Mouse (Mus musculus): ENCODE data around the gene Strbp. TPM values are rescaled to one million over a fixed set of nuclear protein-coding genes. Genes with fewer than 3 reads are reported as not detected.

Strbp gene
- polyA plus RNA-seq (2016; fragmentation: Nextera tagmentation; extraction: Ambion mirVana), result 42.3 and 45.5 TPM in 2 replicates

GRCm38 (mm10) chr2:37703230-37703954, at the start of gene Strbp:
Strbp (minus strand) TSS chr2:37703859.
- peak within 1 kb of the TSS; percentile 91 for H3K4me3 ChIP-seq
- 4% methylated on average over 97 of the region's 98 CpGs for WGBS
- H3K27ac ChIP-seq, result peak within 1 kb of the TSS; percentile 96
- no peaks in the 10 kb centered on the region for H3K9me3 ChIP-seq (replicated peaks)
- H3K36me3 ChIP-seq, result peaks cover 5% of the 10 kb centered on the region
- peak; percentile 97 for DNase-seq (ENCODE audit: low spot score)
- peaks cover 18% of the 10 kb centered on the region for H3K27me3 ChIP-seq (ENCODE audit: low read depth, poor library complexity, severe bottlenecking)
- peaks cover 21% of the 10 kb centered on the region for H3K4me1 ChIP-seq

GRCm38 (mm10) chr2:37751114-37751513, 47.5 kb upstream of the Strbp start:
- no peak for DNase-seq (ENCODE audit: low spot score)
- WGBS, result 85% methylated on average over 1 of the region's 1 CpGs
- H3K4me3 ChIP-seq, result no peak overlapping the region
- no peak overlapping the region for H3K27ac ChIP-seq
- H3K36me3 ChIP-seq, result no peaks in the 10 kb centered on the region
- H3K9me3 ChIP-seq (replicated peaks), result no peaks in the 10 kb centered on the region
- H3K27me3 ChIP-seq (ENCODE audit: low read depth, poor library complexity, severe bottlenecking), result peaks cover 7% of the 10 kb centered on the region; the same call in 1 of the 2 replicates
- H3K4me1 ChIP-seq, result peaks cover 32% of the 10 kb centered on the region

DNA sequence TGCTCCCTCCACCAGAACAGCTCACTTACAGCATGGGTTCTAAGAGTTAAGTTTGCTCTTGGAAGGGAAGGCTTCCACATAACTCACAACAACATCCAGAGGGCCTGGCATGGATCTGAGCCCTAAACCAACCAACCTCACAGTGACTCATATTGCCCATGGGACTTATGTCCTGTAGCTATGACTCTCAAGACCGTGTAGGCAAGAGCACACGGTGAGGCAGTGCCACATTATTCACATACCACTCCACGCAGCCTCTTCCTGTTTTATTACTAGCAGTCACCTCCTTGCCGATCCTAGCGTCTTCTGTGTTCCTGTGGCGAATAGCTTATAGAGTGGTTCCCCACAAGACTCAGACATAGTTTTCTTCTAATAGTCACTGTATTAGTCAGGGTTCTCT, 45.7 kb upstream of the Strbp start:
- no peak for DNase-seq (ENCODE audit: low spot score)
- H3K27me3 ChIP-seq (ENCODE audit: low read depth, poor library complexity, severe bottlenecking), result no peaks in the 10 kb centered on the region
- peak overlapping the region; percentile 53; the same call in 1 of the 2 replicates for H3K27ac ChIP-seq
- no peak overlapping the region for H3K4me3 ChIP-seq
- 81% methylated on average over 6 of the region's 6 CpGs for WGBS
- H3K9me3 ChIP-seq (replicated peaks), result no peaks in the 10 kb centered on the region
- H3K4me1 ChIP-seq, result peaks cover 26% of the 10 kb centered on the region
- H3K36me3 ChIP-seq, result no peaks in the 10 kb centered on the region

DNA sequence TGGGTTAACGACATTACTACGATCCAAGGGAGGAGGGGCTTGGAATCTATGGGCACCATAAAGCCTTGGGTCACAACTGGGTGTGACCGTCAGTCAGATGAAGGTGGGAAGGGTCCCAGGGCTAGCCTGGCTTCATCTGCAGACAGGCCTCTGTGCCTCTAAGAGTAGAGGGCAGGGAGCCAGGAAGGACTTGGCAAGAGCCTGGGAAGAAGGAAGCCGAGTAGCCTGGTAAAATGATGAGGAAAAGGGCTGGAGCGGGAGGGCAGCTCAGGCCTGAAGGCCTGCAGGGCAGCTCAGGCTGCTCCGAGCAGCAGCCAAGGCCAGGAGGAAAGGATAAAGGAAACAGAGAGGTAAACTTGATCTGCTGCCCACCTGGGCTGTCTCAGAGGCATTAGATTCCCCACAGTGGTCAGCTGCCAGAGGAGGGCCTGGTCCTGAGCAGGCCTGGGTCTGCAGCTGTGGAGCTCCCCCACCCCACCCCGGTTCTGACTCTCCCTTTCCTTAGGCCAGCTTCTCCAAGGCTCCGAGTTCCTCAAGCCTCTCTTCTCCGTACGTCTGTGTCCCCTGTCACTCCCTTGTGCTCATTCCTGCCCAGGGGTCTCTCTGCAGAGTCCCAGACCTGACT, 44.9 kb upstream of the Strbp start:
- no peak for DNase-seq (ENCODE audit: low spot score)
- H3K4me3 ChIP-seq, result no peak overlapping the region
- H3K36me3 ChIP-seq, result no peaks in the 10 kb centered on the region
- H3K27ac ChIP-seq, result peak overlapping the region; percentile 53; the same call in 1 of the 2 replicates
- H3K9me3 ChIP-seq (replicated peaks), result no peaks in the 10 kb centered on the region
- H3K27me3 ChIP-seq (ENCODE audit: low read depth, poor library complexity, severe bottlenecking), result no peaks in the 10 kb centered on the region
- WGBS, result 39% methylated on average over 10 of the region's 10 CpGs
- peaks cover 26% of the 10 kb centered on the region for H3K4me1 ChIP-seq

GRCm38 (mm10) chr2:37747909-37748308, 44.2 kb upstream of the Strbp start:
- Histone ChIP-seq H3K27me3 (ENCODE audit: low read depth, poor library complexity, severe bottlenecking) (no peaks in the 10 kb centered on the region), H3K4me3 (no peak overlapping the region), H3K27ac (peak overlapping the region; percentile 53; the same call in 1 of the 2 replicates), H3K4me1 (peaks cover 26% of the 10 kb centered on the region), H3K9me3 (replicated peaks) (no peaks in the 10 kb centered on the region), H3K36me3 (no peaks in the 10 kb centered on the region)
- DNase-seq (ENCODE audit: low spot score), result no peak
- 31% methylated on average over 2 of the region's 2 CpGs for WGBS

DNA sequence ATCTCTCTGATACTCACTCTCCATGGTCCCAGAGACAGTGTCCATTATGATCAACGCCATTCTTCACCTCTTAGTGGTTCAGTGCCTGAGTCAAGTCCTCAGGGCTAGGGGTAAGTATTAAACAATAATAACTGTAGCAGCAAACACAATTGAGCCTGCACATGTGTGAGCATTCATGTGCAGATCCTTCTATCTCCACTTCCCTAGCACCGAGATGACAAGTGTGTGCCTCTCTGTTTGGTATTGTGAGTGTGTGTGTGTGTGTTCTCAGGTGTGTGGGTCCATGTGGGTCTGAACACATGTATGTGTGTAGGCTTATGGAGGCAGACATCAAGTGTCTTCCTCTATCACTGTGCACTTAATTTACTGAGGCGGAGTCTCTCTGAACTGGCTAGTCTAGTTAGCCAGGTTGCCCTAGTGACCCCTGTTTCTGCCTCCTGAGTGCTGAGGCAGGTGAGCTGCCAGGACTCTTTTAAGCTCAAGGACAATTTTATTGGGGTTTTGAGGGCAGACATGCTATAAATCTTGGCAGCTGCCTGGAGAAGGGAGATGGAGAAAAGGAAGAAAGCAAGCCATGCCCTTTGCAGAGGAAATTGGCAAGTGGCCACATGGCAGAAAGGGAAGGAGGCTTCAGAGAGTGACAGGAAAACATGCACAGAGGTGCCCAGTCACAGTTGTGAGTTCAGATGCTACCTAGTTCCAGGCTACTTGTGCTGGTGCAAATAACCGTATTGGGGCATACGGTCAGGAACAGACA, 42.8 kb upstream of the Strbp start:
- no peak for DNase-seq (ENCODE audit: low spot score)
- Histone ChIP-seq H3K4me1 (peaks cover 26% of the 10 kb centered on the region), H3K36me3 (no peaks in the 10 kb centered on the region), H3K9me3 (replicated peaks) (no peaks in the 10 kb centered on the region), H3K4me3 (no peak overlapping the region), H3K27ac (no peak overlapping the region), H3K27me3 (ENCODE audit: low read depth, poor library complexity, severe bottlenecking) (no peaks in the 10 kb centered on the region)
- WGBS, result 86% methylated on average over 5 of the region's 5 CpGs

GRCm38 (mm10) chr2:37744773-37745395, 41.2 kb upstream of the Strbp start:
- H3K4me3 ChIP-seq, result no peak overlapping the region
- no peak overlapping the region; the same call in 1 of the 2 replicates for H3K27ac ChIP-seq
- H3K4me1 ChIP-seq, result peaks cover 26% of the 10 kb centered on the region
- DNase-seq (ENCODE audit: low spot score), result no peak
- no peaks in the 10 kb centered on the region for H3K36me3 ChIP-seq
- H3K27me3 ChIP-seq (ENCODE audit: low read depth, poor library complexity, severe bottlenecking), result no peaks in the 10 kb centered on the region
- 90% methylated on average over 10 of the region's 10 CpGs for WGBS
- no peaks in the 10 kb centered on the region for H3K9me3 ChIP-seq (replicated peaks)

DNA sequence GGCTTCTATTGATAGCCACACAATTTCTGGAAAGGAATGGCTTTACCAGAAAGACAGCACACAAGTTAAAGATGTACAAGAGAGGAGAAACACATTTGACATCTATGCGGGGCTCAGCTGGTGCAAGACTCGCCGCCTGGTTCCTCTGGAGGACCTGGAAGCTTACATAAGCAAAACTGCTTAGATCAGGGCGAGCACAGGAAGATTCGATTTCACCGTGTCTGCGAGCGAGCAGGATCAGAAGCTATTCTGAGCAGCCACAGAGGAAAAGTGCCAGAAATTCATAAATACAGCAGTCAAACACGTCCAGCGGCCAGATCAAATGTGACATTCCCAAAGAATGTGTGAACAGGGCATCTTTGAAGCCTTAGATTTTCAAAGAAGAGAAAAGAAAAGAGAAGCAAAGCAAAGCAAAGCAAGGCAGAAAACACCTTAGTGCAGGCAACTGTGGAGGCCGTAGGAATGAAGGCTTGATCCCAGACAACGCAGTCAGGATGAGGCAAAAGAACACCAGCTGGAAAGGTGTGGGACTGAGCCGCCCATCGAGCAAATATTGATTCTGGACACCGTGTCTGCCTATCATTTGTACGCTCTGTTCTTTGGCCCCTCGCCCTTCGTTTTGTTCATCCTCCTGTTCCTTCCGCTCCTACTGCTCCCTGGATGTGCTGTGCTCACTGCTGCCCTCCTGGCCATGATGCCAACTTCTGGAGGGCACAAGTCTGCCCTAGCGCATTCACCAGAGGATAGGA, 38.3 kb upstream of the Strbp start:
- Histone ChIP-seq H3K36me3 (no peaks in the 10 kb centered on the region), H3K27me3 (ENCODE audit: low read depth, poor library complexity, severe bottlenecking) (no peaks in the 10 kb centered on the region)
- no peak for DNase-seq (ENCODE audit: low spot score)

GRCm38 (mm10) chr2:37735807-37736188, 32.1 kb upstream of the Strbp start:
- Histone ChIP-seq H3K4me1 (peaks cover 7% of the 10 kb centered on the region), H3K27ac (peak overlapping the region; percentile 32; the same call in 1 of the 2 replicates), H3K27me3 (ENCODE audit: low read depth, poor library complexity, severe bottlenecking) (no peaks in the 10 kb centered on the region), H3K9me3 (replicated peaks) (no peaks in the 10 kb centered on the region), H3K36me3 (no peaks in the 10 kb centered on the region), H3K4me3 (peak overlapping the region; percentile 23; the same call in 1 of the 2 replicates)
- WGBS, result 76% methylated on average over 1 of the region's 1 CpGs
- DNase-seq (ENCODE audit: low spot score), result no peak

More for the DNA sequence above, 38.3 kb upstream of the Strbp start:
- Histone ChIP-seq H3K27ac (no peak overlapping the region), H3K4me1 (peaks cover 8% of the 10 kb centered on the region), H3K9me3 (replicated peaks) (no peaks in the 10 kb centered on the region), H3K4me3 (no peak overlapping the region)
- 83% methylated on average over 20 of the region's 20 CpGs for WGBS

DNA sequence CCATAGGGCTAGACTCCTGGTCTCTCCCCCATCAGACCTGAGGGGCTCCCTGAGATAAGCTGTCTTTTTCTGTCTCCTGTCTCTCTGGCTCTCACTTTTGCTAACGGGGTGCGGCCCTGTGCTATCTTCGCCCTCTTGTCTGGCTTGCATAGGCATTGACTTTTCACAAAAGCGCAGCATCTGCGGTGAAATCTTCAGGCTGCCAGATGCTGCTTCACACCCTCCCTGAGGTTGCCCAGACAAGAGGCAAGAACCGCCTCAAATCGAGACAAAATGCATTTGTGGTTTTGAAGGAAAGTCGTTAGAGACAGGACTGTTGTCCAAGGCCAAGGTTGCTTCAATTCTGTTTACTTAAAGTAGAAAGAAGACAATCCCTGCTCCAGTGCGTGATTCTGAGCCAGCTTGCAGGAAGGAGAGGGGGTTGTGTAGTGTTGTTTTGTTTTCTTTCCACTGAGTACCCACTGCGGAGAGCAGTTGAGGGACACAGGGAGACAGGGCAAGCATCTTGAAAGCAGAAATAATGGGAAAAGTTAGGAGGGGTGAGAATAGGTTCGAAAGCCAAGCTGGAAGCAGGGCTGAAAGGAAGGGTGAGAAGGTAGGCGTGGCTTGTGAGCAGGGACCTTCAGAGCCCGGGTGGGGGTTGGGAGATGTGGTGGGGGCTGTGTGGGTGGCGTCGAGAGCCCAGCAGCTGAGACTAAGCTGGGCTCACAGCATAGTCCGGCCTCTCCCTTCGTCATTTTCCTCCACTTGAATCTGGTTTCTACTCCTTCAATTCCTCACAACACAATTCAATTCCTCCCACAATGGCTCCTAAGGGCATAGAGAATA, 31.5 kb upstream of the Strbp start:
- Histone ChIP-seq H3K9me3 (replicated peaks) (no peaks in the 10 kb centered on the region), H3K36me3 (no peaks in the 10 kb centered on the region), H3K27ac (peak overlapping the region; percentile 32; the same call in 1 of the 2 replicates), H3K27me3 (ENCODE audit: low read depth, poor library complexity, severe bottlenecking) (no peaks in the 10 kb centered on the region), H3K4me1 (peaks cover 7% of the 10 kb centered on the region), H3K4me3 (peak overlapping the region; percentile 23; the same call in 1 of the 2 replicates)
- DNase-seq (ENCODE audit: low spot score), result no peak
- WGBS, result 19% methylated on average over 17 of the region's 17 CpGs

- H3K4me1 ChIP-seq, result peaks cover 7% of the 10 kb centered on the region
- H3K9me3 ChIP-seq (replicated peaks), result no peaks in the 10 kb centered on the region
- H3K4me3 ChIP-seq, result no peak overlapping the region
- H3K36me3 ChIP-seq, result no peaks in the 10 kb centered on the region
- no peak for DNase-seq (ENCODE audit: low spot score)
- no peaks in the 10 kb centered on the region for H3K27me3 ChIP-seq (ENCODE audit: low read depth, poor library complexity, severe bottlenecking)
- H3K27ac ChIP-seq, result no peak overlapping the region
- 90% methylated on average over 5 of the region's 5 CpGs for WGBS
Observed at GRCm38 (mm10) chr2:37731241-37731801, 27.7 kb upstream of the Strbp start.
